Mouse (Mus musculus) stomach, postnatal 0 days (tissue): ENCODE results near the gene Gm10217. TPM values are rescaled to one million over a fixed set of nuclear protein-coding genes. Genes with fewer than 3 reads are reported as not detected.

Experiments
- ATAC-seq: fragments of 200-750 bp; cut with Nextera tagmentation; 2 replicates; pipeline ENCODE4 v1.8.0; 2017; ENCODE audit not compliant: low FRiP score, low TSS enrichment
- DNase-seq: peaks from one replicate; pipeline ENCODE4 v3.0.0-alpha.2; 2016; ENCODE audit warnings: low spot score
- H3K27ac ChIP-seq: fragments of 300-500 bp; sonication (generic); replicated peaks from 2 replicates; pipeline ENCODE4 v1.5.1; 2014; ENCODE audit warnings: mild to moderate bottlenecking, control low read depth
- H3K27me3 ChIP-seq: fragments of 300-500 bp; sonication (generic); 2 replicates; pipeline ENCODE4 v1.6.1; 2014; ENCODE audit warnings: low read length; ENCODE audit not compliant: control insufficient read depth, insufficient read depth
- H3K36me3 ChIP-seq: fragments of 300-500 bp; sonication (generic); 2 replicates; pipeline ENCODE4 v1.6.1; 2014; ENCODE audit warnings: low read length, mixed read lengths; ENCODE audit not compliant: control insufficient read depth, insufficient read depth
- H3K4me1 ChIP-seq: fragments of 300-500 bp; sonication (generic); replicated peaks from 2 replicates; pipeline ENCODE4 v1.6.1; 2014; ENCODE audit warnings: antibody characterized with exemption; ENCODE audit not compliant: control insufficient read depth, insufficient read depth
- H3K4me2 ChIP-seq: fragments of 300-500 bp; sonication (generic); replicated peaks from 2 replicates; pipeline ENCODE4 v1.6.1; 2014; ENCODE audit warnings: low read depth, mild to moderate bottlenecking, control low read depth, moderate library complexity
- H3K4me3 ChIP-seq: fragments of 300-500 bp; sonication (generic); 2 replicates; pipeline ENCODE4 v1.5.1; 2014; ENCODE audit warnings: low read depth, low read length, control low read depth
- H3K9ac ChIP-seq: fragments of 300-500 bp; sonication (generic); 2 replicates; pipeline ENCODE4 v1.6.1; 2014; ENCODE audit warnings: mild to moderate bottlenecking, low read length, control low read depth, mixed read lengths
- H3K9me3 ChIP-seq: fragments of 300-500 bp; sonication (generic); 2 replicates; pipeline ENCODE4 v1.6.1; 2016; ENCODE audit warnings: low read length; ENCODE audit not compliant: control insufficient read depth
- CTCF ChIP-seq: IDR thresholded peaks from 2 replicates; pipeline ENCODE4 v1.5.1; 2016; ENCODE audit warnings: antibody characterized with exemption, low read depth, mild to moderate bottlenecking, moderate library complexity
- EP300 ChIP-seq: optimal IDR thresholded peaks from 2 replicates; pipeline ENCODE3; 2016; ENCODE audit warnings: antibody characterized with exemption
- WGBS: fragments of 180-500 bp; shearing (Covaris S2); extraction: QIAGEN DNeasy Blood & Tissue Kit; methylation state at CpG from one replicate; pipeline ENCODE4 v1.1.7; 2014; 5-methylcytosine and 5-hydroxymethylcytosine counted together
- polyA plus RNA-seq: library from polyadenylated mRNA; unstranded; fragments of >200 nt; fragmentation: Nextera tagmentation; extraction: Ambion mirVana; gene quantifications from 2 replicates; pipeline ENCODE4 v1.2.1, GENCODE M21; 2015

Gene Gm10217
- polyA plus RNA-seq, 1 experiment from 2014 or later, result not detected

- Histone ChIP-seq H3K27ac (no peak overlapping the region), H3K36me3 (no peaks in the 10 kb centered on the region), H3K27me3 (no peaks in the 10 kb centered on the region), H3K4me3 (no peak overlapping the region), H3K4me1 (no peaks in the 10 kb centered on the region), H3K9me3 (no peaks in the 10 kb centered on the region), H3K9ac (no peak overlapping the region), H3K4me2 (no peak overlapping the region)
- no peak for TF ChIP-seq EP300
- TF ChIP-seq CTCF, result no peak
- no peak for DNase-seq
- no peak for ATAC-seq
- 73% methylated on average over 3 of the region's 3 CpGs for WGBS
Observed at GRCm38 (mm10) chr8:9868094-9868493, 4.0 kb downstream of the Gm10217 start.

DNA sequence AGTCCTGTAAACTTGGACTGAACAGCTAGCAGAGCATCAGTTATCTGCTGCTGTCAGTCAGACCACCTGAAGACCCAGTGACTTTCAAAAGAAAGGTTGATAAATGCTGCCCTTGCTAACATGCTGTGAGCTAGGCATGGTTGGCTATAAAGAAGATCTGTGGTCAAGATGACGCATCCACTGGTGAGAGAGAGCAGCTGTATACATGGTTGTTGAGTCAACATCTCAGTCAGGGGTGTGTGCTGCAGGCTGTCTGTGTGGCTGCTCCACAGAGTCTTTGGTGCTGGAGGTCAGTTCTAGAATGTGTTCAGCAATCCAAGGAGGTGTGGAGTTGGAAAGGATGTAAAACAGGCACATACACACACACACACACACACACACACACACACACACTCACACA lies 12.2 kb downstream of the Gm10217 start:
- Histone ChIP-seq H3K9me3 (no peaks in the 10 kb centered on the region), H3K27me3 (no peaks in the 10 kb centered on the region), H3K27ac (no peak overlapping the region), H3K9ac (no peak overlapping the region), H3K36me3 (no peaks in the 10 kb centered on the region), H3K4me1 (no peaks in the 10 kb centered on the region), H3K4me3 (no peak overlapping the region), H3K4me2 (no peak overlapping the region)
- ATAC-seq, result no peak
- TF ChIP-seq CTCF, result no peak
- TF ChIP-seq EP300, result no peak
- 55% methylated on average over 1 of the region's 1 CpGs for WGBS
- DNase-seq, result no peak

DNA sequence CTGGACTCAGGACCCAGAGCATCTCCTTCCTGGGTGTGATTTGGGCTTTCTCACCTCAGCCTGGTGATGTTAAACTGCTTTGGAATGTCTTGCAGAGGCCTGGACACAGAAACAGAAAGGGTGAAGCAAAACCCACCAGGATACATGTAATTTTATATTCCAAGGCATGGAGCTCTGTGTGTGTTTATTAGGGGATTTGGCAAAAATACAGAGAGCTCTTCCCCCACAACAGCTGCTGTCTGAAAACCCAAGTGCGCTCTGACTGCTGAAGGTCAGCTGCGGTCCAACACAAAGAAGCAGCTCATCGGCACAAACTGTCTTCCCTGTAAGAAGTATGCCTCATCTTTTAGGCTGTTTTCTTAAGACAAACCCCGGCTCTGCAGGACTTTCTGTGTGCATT lies 15.9 kb downstream of the Gm10217 start:
- no peaks in the 10 kb centered on the region for H3K4me1 ChIP-seq
- H3K4me3 ChIP-seq, result no peak overlapping the region
- H3K9me3 ChIP-seq, result no peaks in the 10 kb centered on the region
- H3K27ac ChIP-seq, result no peak overlapping the region
- no peaks in the 10 kb centered on the region for H3K36me3 ChIP-seq
- H3K4me2 ChIP-seq, result no peak overlapping the region
- no peaks in the 10 kb centered on the region for H3K27me3 ChIP-seq
- 60% methylated on average over 4 of the region's 4 CpGs for WGBS
- no peak for ATAC-seq
- TF ChIP-seq CTCF (no peak), EP300 (no peak)
- no peak for DNase-seq
- H3K9ac ChIP-seq, result no peak overlapping the region

DNA sequence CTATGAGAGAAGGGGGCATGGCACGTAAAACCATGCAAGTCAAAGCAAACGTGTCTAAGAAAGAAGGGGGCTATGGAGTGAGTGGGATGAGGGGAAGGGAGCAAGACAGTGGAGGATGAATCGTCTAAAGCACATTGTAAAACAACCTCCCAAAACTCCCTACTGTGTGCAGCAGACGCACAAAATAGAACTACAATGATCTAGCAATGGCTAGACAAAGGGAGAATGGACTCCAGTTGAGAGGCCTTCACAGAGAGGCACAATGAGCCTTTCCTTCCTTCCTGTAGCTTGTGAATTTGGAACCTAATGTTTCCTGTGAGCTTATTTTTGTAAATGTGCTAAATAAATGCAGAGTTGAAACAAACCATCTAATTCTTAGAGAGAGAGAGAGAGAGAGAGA lies 22.7 kb downstream of the Gm10217 start:
- DNase-seq, result no peak
- no peak overlapping the region for H3K9ac ChIP-seq
- no peaks in the 10 kb centered on the region for H3K4me1 ChIP-seq
- H3K4me2 ChIP-seq, result no peak overlapping the region
- TF ChIP-seq CTCF (no peak), EP300 (no peak)
- no peaks in the 10 kb centered on the region for H3K9me3 ChIP-seq
- H3K27ac ChIP-seq, result no peak overlapping the region
- no peak for ATAC-seq
- WGBS, result 77% methylated on average over 4 of the region's 4 CpGs
- no peak overlapping the region for H3K4me3 ChIP-seq
- no peaks in the 10 kb centered on the region for H3K27me3 ChIP-seq
- no peaks in the 10 kb centered on the region for H3K36me3 ChIP-seq

GRCm38 (mm10) chr8:9899199-9899598 lies 35.1 kb downstream of the Gm10217 start:
- no peak for TF ChIP-seq CTCF
- TF ChIP-seq EP300, result no peak
- 71% methylated on average over 2 of the region's 2 CpGs for WGBS
- ATAC-seq, result no peak

DNA sequence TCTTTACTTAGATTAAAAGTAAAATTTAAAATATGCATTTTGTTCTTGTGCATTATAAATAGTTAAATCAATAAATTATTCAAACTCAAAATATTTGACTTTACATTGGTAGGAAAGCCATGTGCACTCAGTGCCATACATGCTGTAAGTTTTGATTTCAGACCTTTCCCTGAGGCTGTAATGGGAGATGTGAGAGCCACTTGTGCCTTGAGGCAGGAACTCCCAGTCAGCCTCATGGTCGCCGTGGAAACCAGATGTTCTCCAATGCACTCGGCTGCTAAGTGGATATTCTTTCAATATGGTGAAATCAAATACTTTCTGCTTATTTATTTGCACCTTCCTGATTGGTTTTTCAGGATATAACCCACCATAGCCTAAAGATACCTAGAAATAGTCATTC lies 35.6 kb downstream of the Gm10217 start:
- Histone ChIP-seq H3K36me3 (no peaks in the 10 kb centered on the region), H3K9me3 (no peaks in the 10 kb centered on the region), H3K4me2 (no peak overlapping the region), H3K27me3 (no peaks in the 10 kb centered on the region), H3K9ac (no peak overlapping the region), H3K4me3 (no peak overlapping the region), H3K27ac (no peak overlapping the region), H3K4me1 (no peaks in the 10 kb centered on the region)
- WGBS, result 61% methylated on average over 3 of the region's 3 CpGs
- TF ChIP-seq EP300, result no peak
- TF ChIP-seq CTCF, result no peak
- ATAC-seq, result no peak
- no peak for DNase-seq

More at GRCm38 (mm10) chr8:9899199-9899598, 35.1 kb downstream of the Gm10217 start:
- H3K27me3 ChIP-seq, result no peaks in the 10 kb centered on the region
- H3K4me1 ChIP-seq, result no peaks in the 10 kb centered on the region
- no peak overlapping the region for H3K4me3 ChIP-seq
- no peaks in the 10 kb centered on the region for H3K9me3 ChIP-seq
- no peak overlapping the region for H3K27ac ChIP-seq
- no peak overlapping the region for H3K9ac ChIP-seq
- H3K36me3 ChIP-seq, result no peaks in the 10 kb centered on the region
- no peak for DNase-seq
- no peak overlapping the region for H3K4me2 ChIP-seq

Other genes with a start within 250 kb of the Gm10217 start
- gene Fam155a, start 93.1 kb upstream of the Gm10217 start, polyA plus RNA-seq, result 0.93 and 1.0 TPM in 2 replicates
- gene Lig4, start 113.4 kb downstream of the Gm10217 start, polyA plus RNA-seq, result 2.8 TPM in 2 replicates
- gene Abhd13, start 113.5 kb downstream of the Gm10217 start, polyA plus RNA-seq, result 13.0 and 13.2 TPM in 2 replicates
- gene Tnfsf13b, start 142.2 kb downstream of the Gm10217 start, polyA plus RNA-seq, result 0.24 and 0.25 TPM in 2 replicates